Mouse (Mus musculus) heart, postnatal 25 days (tissue): Measurements from ENCODE around the gene Als2cr12. TPM values are rescaled to one million over a fixed set of nuclear protein-coding genes. Genes with fewer than 3 reads are reported as not detected.
"Not testable (repeated sequence)": the region's sequence is repeated elsewhere in the genome, so short reads cannot be mapped to it uniquely, and the experiment has no call there.

Experiments used
- DNase-seq: peaks from one replicate; pipeline ENCODE4 v3.0.0; 2022; ENCODE audit warnings: low spot score
- intact Hi-C: fragments of 180-260 bp; cut with DNase I; formaldehyde crosslinking; loops from one replicate; pipeline ENCODE4 v1.15.1; 2025
- total RNA-seq, 2 experiments: library from RNA; stranded (reverse); gene quantifications; 2 replicates each; pipeline ENCODE4 v1.2.3; 2021

Gene Als2cr12
- total RNA-seq: not detected

DNA sequence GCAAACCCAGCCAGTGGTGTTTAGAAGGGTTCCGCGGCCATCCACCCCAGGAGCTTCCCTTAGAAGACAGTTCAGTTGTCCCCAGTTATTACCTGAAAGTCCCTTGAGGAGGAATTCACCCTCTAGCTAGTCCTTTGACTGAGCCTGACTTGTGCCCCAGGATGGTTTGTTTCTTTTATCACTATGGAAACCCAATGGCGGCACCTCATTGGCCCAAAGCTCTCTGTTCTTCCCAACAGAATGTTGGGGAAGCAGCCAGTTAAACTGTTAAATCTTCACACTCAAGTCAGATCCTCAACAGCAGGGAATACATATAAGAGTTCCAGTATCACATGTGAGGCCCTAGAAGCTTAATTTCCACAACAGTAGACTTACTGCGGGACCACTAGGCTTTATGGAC, at the start of gene Als2cr12:
Als2cr12 (minus strand) TSS at position 180 of the 400 bp plus-strand sequence.
- intact Hi-C loops: loop anchor here (2.0 kb wide), 1 partner anchor 201 kb away; no protein-coding TSS in a partner anchor
- not testable (repeated sequence) for DNase-seq

DNA sequence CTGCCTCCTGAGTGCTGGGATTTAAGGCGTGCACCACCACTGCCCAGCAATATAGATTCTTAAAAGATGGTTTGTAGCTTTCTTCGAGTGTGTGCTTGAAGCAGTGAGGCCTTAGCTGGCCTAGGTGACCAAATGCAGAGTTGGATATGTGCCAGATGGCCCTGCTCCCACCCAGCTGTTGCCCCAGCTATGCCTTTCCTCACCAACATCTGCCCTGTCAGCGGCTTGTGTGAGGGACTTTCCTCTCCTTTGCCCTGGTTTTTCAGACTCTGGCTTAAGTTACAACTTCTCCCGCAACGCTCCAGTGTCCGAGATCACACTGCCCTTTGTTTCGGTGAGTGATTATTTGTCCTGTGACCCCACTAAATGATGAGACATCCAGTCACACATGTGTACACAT, 48.9 kb upstream of the Als2cr12 start:
- DNase-seq: no peak
- intact Hi-C loops: loop anchor here (5.0 kb wide), 1 partner anchor 112 kb away; no protein-coding TSS in a partner anchor

DNA sequence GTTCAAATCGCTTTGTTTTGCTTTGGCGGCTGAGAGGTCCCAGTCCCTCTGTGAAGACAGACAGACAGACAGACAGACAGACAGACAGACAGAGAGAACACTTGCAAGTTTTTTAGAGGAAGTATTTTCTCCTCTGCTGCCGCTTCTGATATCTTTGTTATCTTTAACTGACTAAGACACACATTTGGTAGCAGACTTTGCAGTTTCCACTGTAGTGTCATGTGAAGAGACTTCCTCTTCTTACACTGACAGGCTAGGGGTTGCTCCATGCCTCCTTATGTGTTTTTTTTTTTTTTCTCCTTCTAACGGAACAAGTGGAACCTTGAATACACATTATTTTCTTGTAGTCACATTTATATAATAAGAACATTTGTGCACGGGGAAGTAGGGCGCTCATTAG, 47.5 kb upstream of the Als2cr12 start:
- no peak for DNase-seq
- intact Hi-C loops: no loop called here

DNA sequence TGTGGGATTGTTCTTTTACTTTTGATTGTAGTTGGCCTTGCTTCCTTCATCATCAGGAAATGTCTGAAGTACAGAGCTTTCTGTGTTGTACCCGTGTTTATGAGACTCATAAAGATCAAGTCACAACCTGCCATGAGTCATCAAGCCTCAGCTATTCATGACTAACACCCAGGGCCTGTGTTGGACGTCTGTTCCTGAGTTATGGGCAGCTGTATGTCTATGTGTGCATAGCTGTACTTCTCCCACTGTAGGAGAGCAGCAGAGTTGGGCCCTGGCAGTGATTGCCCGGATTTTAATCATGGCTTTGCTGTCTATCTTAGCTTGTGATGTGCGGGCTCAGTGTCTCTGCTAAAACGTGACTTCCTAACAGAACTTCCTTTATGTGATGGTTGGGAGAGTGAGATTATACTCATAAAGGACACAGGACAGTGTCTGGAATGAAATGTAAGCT, 46.8 kb upstream of the Als2cr12 start:
- no peak for DNase-seq
- intact Hi-C loops: no loop called here

DNA sequence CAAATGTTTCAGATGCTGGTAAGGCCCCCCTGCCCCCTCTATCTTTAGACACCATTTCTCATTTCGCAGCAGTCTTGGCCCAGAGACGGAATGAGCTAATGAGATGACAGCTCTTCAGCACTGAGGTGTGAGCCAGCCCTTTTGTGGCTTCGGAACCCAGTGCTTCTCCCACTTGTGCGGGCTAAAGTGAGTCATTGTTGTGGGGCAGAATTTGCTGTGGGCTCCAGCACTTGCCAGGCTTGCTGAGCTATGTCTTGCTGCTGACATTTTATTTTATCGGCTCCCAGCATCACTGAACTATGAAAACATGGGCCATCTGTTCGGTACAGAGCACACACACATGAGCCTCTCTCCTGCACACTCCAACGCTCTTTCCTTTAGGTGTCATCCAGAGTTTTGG, 43.7 kb upstream of the Als2cr12 start:
- intact Hi-C loops: no loop called here
- no peak for DNase-seq

DNA sequence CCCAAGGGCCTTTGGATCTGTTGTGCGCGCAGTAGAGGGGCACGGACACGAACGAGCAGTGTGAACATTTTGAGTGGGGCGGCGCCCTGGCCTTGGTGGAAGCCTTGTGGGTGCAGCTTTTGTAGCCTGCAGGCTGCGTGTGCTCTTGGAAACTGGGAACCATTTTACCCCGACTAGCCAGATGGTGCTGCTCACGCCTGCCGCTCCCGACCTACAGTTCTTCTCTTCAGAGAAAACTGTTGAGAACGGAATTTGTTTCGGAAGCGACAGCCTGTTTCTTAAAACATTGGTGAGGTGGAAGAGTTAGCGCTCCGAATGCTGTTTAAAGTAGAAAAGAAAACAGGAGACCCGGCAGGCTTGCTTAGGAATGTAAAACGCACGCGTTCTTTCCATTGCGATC, 41.2 kb upstream of the Als2cr12 start:
- intact Hi-C loops: no loop called here
- DNase-seq: no peak

DNA sequence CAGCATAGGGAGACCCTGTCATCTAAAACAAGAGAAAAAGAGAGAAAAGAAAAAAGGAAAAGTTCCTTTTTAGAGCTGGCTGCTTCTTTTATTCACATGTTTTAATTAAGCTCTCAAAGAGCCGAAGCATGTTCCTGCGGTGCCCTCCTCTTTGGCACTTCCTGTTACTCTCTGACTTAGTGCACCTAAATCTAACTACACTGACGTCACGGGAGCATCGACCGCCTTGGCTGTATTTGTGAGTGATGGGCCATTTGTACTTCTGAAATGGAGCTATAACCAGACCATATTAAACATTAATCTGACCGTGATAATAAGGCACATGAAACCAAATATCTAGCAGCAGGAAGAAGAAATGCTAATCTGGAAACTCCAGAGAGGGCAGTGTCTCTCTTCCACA, 40.2 kb upstream of the Als2cr12 start:
- intact Hi-C loops: no loop called here
- DNase-seq: no peak

DNA sequence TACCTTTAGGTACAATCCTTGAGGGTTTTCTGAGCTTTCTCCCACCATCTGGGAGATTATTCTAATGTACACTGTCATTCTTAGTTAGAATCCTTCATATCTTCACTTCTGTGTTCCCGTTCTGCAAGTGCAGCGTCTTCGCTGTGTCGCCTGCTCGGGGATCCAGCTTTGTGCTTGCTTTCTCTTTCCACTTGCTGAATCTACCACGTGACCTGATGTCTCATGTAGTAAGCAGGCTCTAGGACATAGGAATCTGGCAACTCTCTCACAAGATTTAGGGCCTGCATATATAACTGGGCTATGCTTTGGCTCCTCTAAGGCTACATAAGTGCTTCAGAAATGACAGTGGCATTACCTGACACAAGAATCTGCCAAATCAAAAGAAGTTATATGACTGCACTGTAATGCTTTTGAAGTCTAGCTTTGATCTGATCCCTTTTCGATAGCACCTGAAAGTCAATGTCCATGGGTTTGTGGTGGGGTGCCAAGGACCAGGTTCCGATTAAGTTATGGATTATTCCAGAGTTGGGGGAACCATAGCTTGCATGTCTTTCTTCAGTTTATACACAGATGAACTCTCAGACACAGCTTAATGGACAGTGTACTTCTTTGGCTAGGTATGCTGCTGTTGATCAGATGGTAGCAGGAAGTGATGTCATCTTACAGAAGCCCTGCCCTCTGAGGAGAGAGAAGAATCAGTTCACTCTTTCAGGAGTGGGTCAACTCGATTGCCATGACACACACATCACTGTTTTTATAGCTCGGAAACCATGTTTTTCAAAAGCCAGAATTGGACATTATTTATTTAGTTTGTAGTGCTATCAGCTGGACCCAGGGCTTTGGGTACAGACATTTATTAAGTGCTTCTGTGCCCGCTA, 38.5 kb upstream of the Als2cr12 start:
- no peak for DNase-seq
- intact Hi-C loops: no loop called here

DNA sequence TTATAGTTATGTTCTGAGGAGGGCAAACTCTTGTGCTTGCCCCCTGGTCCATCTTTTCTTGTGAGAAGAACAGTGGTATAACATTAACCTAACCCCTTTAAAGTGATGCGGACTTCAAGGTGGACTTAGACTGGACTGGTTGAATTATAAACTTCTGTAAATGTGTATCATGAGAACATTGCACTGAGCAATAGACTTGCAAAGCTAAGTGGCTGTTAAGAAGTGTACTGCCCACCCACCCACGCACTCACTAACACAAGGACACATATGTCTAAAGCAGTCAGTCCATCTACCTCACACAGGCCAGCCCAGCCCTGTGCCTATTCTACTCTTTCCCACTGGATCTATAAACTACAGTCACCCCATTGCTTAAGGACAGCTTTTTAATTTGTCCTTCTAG, 37.8 kb upstream of the Als2cr12 start:
- intact Hi-C loops: no loop called here
- DNase-seq: no peak

DNA sequence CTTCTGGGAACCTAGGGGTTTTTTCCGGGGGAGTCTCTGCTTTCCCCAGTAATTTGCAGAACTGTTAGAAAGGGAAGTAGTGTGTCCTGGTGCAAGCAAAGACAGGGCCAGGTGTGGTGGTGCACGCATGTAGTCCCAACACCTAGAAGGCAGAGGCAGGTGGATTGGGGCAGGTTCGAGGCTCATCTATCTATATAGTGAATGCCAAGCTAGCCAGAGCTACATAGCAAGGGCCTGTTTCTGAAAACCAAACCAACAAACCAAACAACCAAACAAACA, 32.7 kb upstream of the Als2cr12 start:
- no peak for DNase-seq
- intact Hi-C loops: no loop called here

DNA sequence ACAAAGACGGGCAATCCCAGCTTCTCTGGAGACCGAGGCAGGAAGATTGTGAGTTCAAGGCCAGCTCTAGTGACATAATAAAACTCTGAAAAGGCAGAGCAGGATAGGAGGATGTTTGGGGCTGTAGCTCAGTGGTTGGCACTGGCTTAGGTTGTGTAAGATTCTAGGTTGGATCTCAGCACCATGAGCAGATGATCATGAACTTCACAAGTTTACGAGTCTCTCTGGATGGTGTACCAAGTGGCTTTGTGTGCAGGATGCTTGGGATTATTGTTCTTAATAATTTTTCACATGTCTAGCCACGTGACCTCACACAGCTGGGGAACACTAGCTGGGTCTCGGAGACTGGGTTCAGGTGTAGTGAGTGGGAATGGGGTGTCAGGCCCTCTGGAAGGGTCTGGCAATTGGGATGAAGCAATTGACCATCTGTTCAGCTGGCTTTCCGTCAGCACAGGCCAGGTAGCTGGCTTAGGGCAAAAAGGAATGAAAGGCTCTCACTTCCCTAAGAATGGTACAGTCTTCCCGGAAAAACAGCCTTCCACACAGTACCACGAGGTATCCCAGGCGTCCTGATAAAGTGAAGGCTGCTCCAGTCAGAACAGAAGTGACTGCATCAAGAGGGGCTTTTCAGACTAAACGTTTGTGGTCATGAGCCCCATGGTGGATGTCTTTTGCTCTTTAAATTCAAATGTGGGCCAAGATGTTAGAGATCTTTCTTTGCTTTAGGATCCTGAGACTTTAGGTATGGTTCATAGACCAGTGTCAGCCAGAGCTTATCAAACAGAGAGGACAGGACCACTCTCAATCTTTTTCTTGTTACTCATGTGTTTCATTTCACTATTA, 32.2 kb upstream of the Als2cr12 start:
- no peak for DNase-seq
- intact Hi-C loops: no loop called here

DNA sequence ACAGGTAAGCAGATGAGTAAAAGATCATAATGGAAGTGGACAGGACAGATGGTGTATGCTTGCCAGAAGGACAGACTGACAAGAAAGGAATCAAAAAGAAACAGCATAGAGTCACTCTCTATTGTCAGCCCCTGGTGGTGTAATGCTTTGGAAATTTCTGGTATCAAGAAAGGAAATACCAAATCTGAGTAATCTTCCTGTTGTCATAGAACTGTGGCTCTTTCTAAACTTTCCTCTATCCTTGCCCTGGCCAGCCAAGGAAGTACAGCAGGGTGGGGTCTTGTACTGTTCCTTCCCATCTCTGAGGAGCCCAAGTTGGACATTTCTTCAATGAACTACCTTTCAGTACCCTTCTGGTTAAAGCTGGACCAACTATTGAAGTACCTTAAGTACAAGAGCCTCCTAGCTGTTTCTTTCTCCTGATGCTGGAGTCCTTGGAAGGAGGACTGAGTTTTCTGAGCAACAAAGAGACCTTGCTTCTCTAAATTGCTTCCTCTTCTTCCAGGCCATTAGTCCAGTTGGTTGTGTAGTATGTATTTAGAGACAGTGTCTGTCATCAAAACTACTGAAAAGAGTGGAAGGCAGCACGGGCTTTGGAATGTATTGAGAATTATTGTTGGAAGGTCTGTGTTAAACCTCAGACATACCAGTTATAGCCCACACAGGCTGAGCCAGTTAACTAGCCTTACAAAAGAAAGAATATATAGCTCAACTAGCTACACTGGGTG, 31.4 kb upstream of the Als2cr12 start:
- DNase-seq: no peak
- intact Hi-C loops: no loop called here

DNA sequence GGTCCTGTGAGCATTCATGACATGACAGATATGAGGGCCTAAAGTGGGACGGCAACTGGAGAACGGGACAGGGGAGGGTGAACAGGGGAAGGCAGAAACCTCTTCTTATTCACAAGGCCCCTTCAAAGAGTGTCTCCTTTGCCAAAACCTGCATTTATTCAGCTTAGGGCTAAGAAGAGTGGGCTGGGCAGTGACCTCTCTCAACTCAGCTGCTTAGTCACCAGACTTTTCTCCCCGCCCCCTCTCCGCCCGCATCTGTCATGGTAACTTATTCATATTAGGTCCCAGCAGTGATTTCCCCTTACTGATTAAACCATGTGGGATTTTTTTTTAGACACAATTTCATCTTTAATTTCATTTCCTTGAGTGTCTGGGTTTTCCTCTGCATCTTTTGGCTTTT, 30.0 kb upstream of the Als2cr12 start:
- no peak for DNase-seq
- intact Hi-C loops: no loop called here

DNA sequence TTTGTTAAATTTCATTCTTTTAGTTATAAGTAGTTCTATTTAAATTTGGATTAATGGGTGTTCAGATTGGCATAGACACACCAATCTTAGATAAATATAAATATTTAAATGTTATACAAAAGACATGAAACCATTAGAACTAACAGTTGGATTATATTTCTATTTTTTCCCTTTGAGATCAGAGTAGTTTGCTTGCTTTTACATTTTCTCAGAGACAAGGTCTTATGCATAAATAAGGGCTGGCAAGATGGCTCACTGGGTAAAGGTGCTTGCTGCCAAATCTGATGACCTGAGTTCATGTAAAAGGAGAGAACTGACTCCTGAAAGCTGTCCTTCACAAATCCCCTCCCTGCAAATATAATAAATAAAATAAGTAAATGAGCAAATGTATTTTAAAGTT, 29.3 kb upstream of the Als2cr12 start:
- DNase-seq: no peak
- intact Hi-C loops: no loop called here

DNA sequence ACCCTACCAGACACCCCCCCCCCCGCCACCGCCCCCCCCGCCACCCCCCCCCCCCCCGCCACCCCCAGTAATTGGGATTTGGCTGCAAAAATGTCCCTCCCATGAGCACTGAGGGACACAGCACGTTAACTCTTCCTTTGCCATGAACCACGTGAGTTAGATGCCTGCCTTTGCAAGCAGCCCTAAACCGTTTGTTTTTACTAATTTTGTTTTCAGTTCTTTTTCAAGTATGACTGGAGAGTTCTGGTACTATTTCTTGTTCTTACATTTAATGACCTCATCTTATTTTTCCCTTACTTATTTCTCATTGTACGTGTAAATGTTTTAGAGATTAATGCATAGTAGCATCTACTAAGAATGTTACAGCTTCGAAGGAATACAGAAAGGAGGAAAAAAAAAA, 28.7 kb upstream of the Als2cr12 start:
- no peak for DNase-seq
- intact Hi-C loops: no loop called here

DNA sequence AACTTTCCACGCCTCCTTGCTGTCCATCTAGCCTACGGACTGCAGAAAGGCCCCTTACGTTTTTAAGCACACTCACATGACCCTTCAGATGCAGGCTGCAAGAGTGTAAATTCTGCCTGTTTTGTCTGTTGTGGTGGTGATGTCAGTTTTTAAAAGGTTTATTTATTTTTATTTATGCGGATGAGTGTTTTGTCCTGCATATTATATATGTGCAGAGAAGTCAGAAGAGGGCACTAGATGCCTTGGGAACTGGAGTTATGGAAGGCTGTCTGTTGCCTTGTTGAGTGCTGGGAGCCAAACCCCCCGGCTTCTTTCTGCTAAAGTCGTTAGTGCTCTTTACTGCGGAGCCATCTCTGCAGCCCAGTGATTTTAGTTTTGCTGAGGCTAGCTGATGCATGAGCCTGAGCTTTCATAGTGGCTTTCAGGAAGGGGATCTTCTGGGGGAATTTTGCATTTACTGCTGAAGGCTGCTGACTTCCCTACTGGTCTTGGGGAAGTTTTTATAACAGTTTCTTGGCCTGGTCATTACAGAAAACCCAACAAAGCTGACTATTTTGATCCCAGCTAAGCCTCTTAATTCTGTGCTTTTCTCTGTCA, 28.1 kb upstream of the Als2cr12 start:
- intact Hi-C loops: no loop called here
- no peak for DNase-seq

DNA sequence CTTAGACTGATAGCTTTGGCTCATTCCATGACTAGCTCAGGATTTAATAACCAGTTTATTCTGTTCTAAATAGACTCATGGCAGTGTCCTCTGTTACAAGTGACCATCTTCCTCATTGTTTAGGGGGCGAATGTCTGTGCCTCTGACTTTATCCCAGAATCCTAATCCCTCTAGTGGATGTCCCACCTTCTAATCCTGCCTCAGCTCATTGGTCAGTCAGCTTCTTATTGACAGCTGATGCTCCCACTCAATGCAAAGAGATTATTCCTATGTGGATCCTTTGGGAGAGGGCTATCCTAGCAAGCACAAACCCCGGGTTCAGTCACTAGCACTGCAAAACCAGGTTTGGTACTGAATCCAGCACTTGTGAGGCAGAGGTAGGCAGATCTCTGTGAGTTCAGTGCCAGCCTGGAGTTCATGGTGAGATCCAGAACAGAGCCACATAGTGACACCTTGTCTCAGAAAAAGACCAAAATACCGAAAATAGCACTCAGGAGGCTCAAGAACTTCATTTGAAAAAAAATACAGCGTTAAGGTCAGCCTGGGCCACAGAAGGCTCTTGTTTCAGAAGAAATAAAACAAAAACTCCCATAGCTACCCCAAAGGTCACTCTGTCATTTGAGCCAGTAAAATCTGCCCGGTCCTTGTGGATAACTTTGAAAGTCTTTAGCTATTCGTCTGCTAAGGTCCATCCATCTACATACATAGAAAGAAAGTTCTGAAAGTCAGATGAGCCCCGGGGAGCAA, 27.4 kb upstream of the Als2cr12 start:
- DNase-seq: no peak
- intact Hi-C loops: no loop called here

DNA sequence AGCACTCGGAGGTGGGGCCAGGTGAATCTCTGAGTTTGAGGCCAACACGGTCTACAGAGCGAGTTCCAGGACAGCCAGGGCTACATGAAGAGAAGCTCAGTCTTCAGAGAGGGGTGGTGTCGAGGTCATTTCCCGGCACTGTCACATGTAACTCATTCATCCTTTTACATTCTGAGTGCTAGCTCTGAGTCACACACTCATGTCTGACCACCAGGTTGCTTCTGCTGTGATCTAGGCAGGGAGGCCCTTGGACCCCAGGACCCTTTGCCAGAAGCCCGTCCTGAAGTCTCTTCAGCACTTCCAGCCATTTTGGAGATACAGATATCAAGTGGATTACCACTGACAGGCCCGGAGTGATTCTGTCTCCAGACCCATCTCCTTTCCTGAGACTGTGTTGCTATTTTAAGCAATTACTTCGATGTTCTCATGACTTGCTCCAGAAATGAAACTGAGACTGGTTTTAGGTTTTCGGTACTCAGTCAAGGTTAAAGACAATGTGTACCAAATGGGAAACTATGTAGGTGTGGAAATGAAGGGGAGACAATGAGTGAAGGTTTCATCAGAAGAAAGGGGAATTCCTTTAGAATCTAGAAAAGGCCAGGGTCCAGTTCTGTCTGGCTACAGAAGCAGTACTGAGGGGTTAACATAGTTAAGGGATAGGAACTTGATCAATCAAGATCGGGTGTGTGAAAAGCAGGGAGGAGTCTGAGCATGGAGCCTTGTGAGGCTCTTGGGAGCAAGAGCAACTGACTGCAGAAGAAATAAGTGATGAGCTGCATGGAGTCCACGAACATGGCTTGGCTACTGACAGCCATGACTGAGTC, 26.5 kb upstream of the Als2cr12 start:
- intact Hi-C loops: no loop called here
- no peak for DNase-seq

DNA sequence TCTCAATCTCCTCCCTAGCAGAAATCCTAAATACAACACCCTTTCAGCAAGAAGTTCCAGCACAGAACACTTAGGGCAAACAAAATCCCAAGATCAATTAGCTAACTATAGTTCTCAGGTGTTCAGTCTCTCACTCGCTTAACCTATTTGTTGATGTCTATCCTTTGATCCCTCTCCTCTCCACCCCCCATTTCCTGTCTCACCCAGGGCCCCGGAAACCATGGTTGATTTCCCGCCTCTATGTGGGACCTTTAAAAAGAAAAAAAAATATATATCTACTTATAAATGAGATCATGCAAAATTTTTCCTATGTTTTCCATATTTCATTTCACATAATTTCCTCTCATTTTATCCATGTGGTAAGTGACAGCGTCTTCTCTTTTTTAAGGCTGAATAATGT, 25.2 kb upstream of the Als2cr12 start:
- DNase-seq: no peak
- intact Hi-C loops: no loop called here
